Mouse (Mus musculus) limb, embryonic 10.5 days (tissue): Measurements from ENCODE around the gene Dap. TPM values are rescaled to one million over a fixed set of nuclear protein-coding genes. Genes with fewer than 3 reads are reported as not detected.

Experiments used
- DNase-seq: peaks from one replicate; pipeline ENCODE4 v3.0.0-alpha.2; 2017; ENCODE audit warnings: low spot score
- H3K27ac ChIP-seq: fragments of 300-500 bp; sonication (generic); 2 replicates; pipeline ENCODE4 v1.5.1; 2016; ENCODE audit warnings: mild to moderate bottlenecking
- H3K27me3 ChIP-seq: fragments of 300-500 bp; sonication (generic); 2 replicates; pipeline ENCODE4 v1.6.1; 2016; ENCODE audit warnings: low read depth, mild to moderate bottlenecking; ENCODE audit not compliant: poor library complexity, severe bottlenecking
- H3K36me3 ChIP-seq: fragments of 300-500 bp; sonication (generic); 2 replicates; pipeline ENCODE4 v1.6.1; 2016; ENCODE audit warnings: mild to moderate bottlenecking, moderate library complexity
- H3K4me1 ChIP-seq: fragments of 300-500 bp; sonication (generic); 2 replicates; pipeline ENCODE4 v1.6.1; 2016
- H3K4me3 ChIP-seq: fragments of 300-500 bp; sonication (generic); 2 replicates; pipeline ENCODE4 v1.5.1; 2016; ENCODE audit warnings: mild to moderate bottlenecking, moderate library complexity
- H3K9me3 ChIP-seq: fragments of 300-500 bp; sonication (generic); replicated peaks from 2 replicates; pipeline ENCODE4 v1.6.1; 2016; ENCODE audit warnings: mild to moderate bottlenecking
- WGBS: fragments of 180-500 bp; shearing (Covaris S2); methylation state at CpG from one replicate; pipeline ENCODE4 v1.1.7; 2016; 5-methylcytosine and 5-hydroxymethylcytosine counted together
- polyA plus RNA-seq: library from polyadenylated mRNA; unstranded; fragments of >200 nt; fragmentation: Nextera tagmentation; extraction: Ambion mirVana; gene quantifications from 2 replicates; pipeline ENCODE4 v1.2.1, GENCODE M21; 2016

Gene Dap
- polyA plus RNA-seq, 1 experiment from 2014 or later, result 42.8 TPM

- H3K4me3 ChIP-seq, result no peak overlapping the region
- H3K9me3 ChIP-seq, result no peaks in the 10 kb centered on the region
- no peaks in the 10 kb centered on the region for H3K36me3 ChIP-seq
- DNase-seq, result no peak
- WGBS, result 56% methylated on average over 21 of the region's 21 CpGs
- peaks cover 16% of the 10 kb centered on the region for H3K4me1 ChIP-seq
- no peak overlapping the region for H3K27ac ChIP-seq
- H3K27me3 ChIP-seq, result no peaks in the 10 kb centered on the region
Measured at GRCm38 (mm10) chr15:31258029-31258692, 34.0 kb downstream of the Dap start.

DNA sequence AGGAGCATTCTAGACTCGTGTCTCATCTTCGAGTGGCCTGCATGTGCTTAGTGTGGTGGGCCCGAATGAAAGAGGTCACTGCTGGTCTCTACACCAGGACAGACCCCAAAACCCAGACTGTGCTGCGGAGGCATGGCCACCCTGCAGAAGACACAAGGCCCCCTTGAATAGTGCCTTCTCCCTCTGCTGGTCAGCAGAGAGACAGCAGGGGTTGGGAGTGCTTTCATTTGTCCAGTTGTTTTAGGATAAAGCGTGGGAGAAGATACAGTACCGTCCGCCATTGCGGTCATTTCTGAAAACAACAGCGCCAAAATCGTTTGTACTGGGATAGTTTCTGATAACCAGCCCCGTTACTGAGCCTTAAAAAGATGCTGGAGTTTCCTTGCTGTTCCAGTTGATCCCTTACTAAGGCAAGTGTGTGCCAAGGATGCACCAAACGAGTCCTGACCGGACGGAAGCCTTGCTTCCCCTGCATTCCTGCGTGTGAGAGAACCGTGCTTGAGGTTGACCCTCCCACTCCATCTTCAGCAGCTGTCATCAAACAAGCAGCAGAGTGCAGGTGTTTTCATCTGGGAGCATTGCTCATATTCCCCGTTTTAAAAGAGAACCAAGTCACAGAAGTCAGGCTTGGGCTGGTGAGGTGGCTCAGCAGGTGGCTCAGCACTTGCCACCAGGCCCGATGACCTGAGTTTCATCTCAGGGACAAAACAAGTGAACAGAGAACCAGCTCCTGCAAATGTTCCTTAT lies 34.8 kb downstream of the Dap start:
- Histone ChIP-seq H3K4me3 (no peak overlapping the region), H3K4me1 (peaks cover 16% of the 10 kb centered on the region), H3K36me3 (no peaks in the 10 kb centered on the region), H3K27ac (no peak overlapping the region), H3K27me3 (no peaks in the 10 kb centered on the region), H3K9me3 (no peaks in the 10 kb centered on the region)
- WGBS, result 84% methylated on average over 18 of the region's 18 CpGs
- DNase-seq, result peak; percentile 42

DNA sequence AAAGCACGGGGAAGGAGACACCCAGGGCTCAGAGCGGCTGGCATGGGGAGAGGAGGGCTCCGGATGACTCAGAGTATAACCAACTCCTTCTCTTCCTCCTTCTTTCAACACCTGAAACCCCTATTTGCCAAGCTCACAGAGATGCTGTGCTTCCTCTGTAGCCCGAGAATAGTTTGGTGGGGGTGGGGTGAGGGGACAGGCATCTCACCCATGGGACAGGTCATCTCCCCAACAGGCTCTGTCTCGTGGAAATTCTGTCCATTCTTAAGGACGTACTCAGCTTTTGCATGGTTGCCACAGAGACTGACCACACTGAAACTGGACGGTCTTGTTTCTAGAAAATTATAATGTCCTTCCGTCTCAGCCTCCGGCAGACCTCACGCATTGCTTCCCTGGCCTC lies 37.0 kb downstream of the Dap start:
- DNase-seq, result no peak
- Histone ChIP-seq H3K9me3 (no peaks in the 10 kb centered on the region), H3K4me3 (no peak overlapping the region), H3K4me1 (peaks cover 16% of the 10 kb centered on the region), H3K27ac (no peak overlapping the region), H3K36me3 (no peaks in the 10 kb centered on the region), H3K27me3 (no peaks in the 10 kb centered on the region)
- WGBS, result 84% methylated on average over 10 of the region's 10 CpGs

- H3K9me3 ChIP-seq, result no peaks in the 10 kb centered on the region
- WGBS, result 70% methylated on average over 9 of the region's 9 CpGs
- no peak for DNase-seq
- no peaks in the 10 kb centered on the region for H3K36me3 ChIP-seq
- H3K4me3 ChIP-seq, result no peak overlapping the region
- H3K4me1 ChIP-seq, result peaks cover 16% of the 10 kb centered on the region
- H3K27me3 ChIP-seq, result no peaks in the 10 kb centered on the region
- H3K27ac ChIP-seq, result no peak overlapping the region
Measured at GRCm38 (mm10) chr15:31262361-31262760, 38.2 kb downstream of the Dap start.

DNA sequence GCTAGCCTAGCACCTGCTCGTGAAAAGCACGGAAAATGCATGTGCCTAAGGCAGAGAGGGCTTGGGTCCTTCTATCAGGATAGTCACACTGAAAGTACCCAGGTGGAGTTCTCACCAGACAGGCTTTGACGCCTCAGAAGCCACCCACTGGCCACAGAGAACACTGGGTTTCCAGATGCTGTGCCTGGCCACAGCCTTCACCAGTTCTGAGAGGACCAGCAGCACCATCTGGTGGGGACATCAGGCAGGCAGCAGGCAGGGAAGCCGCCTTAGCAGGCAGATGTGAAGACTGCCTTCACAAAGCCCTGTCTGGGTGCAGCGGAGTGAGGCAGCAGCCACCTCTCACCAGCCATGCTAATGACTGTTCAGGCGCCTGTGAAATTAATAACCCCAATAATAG lies 40.7 kb downstream of the Dap start:
- WGBS, result 26% methylated on average over 6 of the region's 6 CpGs
- no peak overlapping the region for H3K27ac ChIP-seq
- no peaks in the 10 kb centered on the region for H3K9me3 ChIP-seq
- no peaks in the 10 kb centered on the region for H3K36me3 ChIP-seq
- H3K27me3 ChIP-seq, result no peaks in the 10 kb centered on the region
- peak; percentile 85 for DNase-seq
- no peak overlapping the region for H3K4me3 ChIP-seq
- no peaks in the 10 kb centered on the region; the same call in 1 of the 2 replicates for H3K4me1 ChIP-seq

DNA sequence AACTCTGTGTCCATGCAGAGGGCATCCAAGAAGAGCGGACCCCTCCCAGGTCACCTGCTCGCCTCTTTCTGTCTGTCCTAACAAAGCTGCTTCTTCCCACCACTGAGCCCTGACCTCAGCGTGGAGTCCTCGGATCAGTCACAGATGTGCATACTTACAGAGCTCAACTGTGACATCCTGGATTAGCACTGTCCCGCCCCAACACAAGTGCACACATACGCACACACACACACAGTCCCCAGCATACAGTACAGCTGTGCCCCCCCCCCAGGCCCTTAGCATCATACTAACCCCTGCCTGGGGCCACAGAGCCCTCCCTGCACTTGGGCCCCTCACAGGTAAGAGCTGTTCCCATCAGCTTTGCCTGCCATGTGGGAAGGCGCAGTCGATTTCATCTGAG lies 41.3 kb downstream of the Dap start:
- Histone ChIP-seq H3K27me3 (no peaks in the 10 kb centered on the region), H3K4me3 (no peak overlapping the region), H3K36me3 (no peaks in the 10 kb centered on the region), H3K4me1 (no peaks in the 10 kb centered on the region; the same call in 1 of the 2 replicates), H3K9me3 (no peaks in the 10 kb centered on the region), H3K27ac (no peak overlapping the region)
- 91% methylated on average over 8 of the region's 8 CpGs for WGBS
- no peak for DNase-seq

GRCm38 (mm10) chr15:31265845-31266244 lies 41.7 kb downstream of the Dap start:
- 91% methylated on average over 12 of the region's 12 CpGs for WGBS
- H3K27me3 ChIP-seq, result no peaks in the 10 kb centered on the region
- no peak overlapping the region for H3K4me3 ChIP-seq
- H3K36me3 ChIP-seq, result no peaks in the 10 kb centered on the region
- no peak for DNase-seq
- no peak overlapping the region for H3K27ac ChIP-seq
- H3K9me3 ChIP-seq, result no peaks in the 10 kb centered on the region
- no peaks in the 10 kb centered on the region; the same call in 1 of the 2 replicates for H3K4me1 ChIP-seq

- DNase-seq, result no peak
- WGBS, result 89% methylated on average over 6 of the region's 6 CpGs
- no peak overlapping the region for H3K27ac ChIP-seq
- no peaks in the 10 kb centered on the region for H3K9me3 ChIP-seq
- no peaks in the 10 kb centered on the region for H3K4me1 ChIP-seq
- H3K27me3 ChIP-seq, result no peaks in the 10 kb centered on the region
- H3K36me3 ChIP-seq, result no peaks in the 10 kb centered on the region
- H3K4me3 ChIP-seq, result no peak overlapping the region
Measured at GRCm38 (mm10) chr15:31268148-31268547, 44.0 kb downstream of the Dap start.

DNA sequence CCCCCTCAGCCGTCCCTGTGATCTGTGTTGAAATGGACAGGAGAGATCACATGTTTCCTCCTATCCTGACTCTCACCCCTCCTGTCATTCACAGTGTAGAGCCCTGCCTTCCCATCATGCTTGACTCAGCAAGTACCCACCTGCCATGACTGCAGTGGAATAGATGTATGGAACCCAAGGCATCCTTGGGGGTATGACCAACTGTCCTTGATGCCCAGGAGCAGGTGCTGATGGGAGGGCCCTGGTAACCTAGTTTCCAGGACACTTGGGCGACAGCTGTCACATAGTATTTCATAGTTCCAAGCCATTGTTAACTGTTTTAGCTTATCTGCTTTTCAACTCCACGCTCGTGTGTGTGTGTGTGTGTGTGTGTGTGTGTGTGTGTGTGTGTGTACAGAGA lies 45.4 kb downstream of the Dap start:
- Histone ChIP-seq H3K27ac (no peak overlapping the region), H3K4me1 (no peaks in the 10 kb centered on the region), H3K9me3 (no peaks in the 10 kb centered on the region), H3K4me3 (no peak overlapping the region), H3K36me3 (peaks cover 3% of the 10 kb centered on the region; the same call in 1 of the 2 replicates), H3K27me3 (no peaks in the 10 kb centered on the region)
- 86% methylated on average over 4 of the region's 4 CpGs for WGBS
- no peak for DNase-seq

- no peak for DNase-seq
- whole genome bisulfite sequencing, result 87% methylated on average over 7 of the region's 7 CpGs
- Histone ChIP-seq H3K9me3 (no peaks in the 10 kb centered on the region), H3K27ac (no peak overlapping the region), H3K27me3 (no peaks in the 10 kb centered on the region), H3K4me3 (no peak overlapping the region), H3K4me1 (no peaks in the 10 kb centered on the region), H3K36me3 (peaks cover 3% of the 10 kb centered on the region; the same call in 1 of the 2 replicates)
Measured at GRCm38 (mm10) chr15:31272695-31273094, 48.6 kb downstream of the Dap start.

GRCm38 (mm10) chr15:31273509-31273908 lies 49.4 kb downstream of the Dap start:
- Histone ChIP-seq H3K27me3 (no peaks in the 10 kb centered on the region), H3K4me3 (no peak overlapping the region), H3K9me3 (no peaks in the 10 kb centered on the region), H3K4me1 (no peaks in the 10 kb centered on the region), H3K36me3 (peaks cover 3% of the 10 kb centered on the region; the same call in 1 of the 2 replicates), H3K27ac (no peak overlapping the region)
- WGBS, result 74% methylated on average over 10 of the region's 10 CpGs
- DNase-seq, result no peak

- no peak for DNase-seq
Measured at GRCm38 (mm10) chr15:31278090-31278489, 54.0 kb downstream of the Dap start.

GRCm38 (mm10) chr15:31279120-31279519 lies 55.0 kb downstream of the Dap start:
- Histone ChIP-seq H3K27ac (no peak overlapping the region), H3K4me3 (no peak overlapping the region), H3K36me3 (peaks cover under 1% of the 10 kb centered on the region; the same call in 1 of the 2 replicates), H3K27me3 (no peaks in the 10 kb centered on the region), H3K9me3 (no peaks in the 10 kb centered on the region), H3K4me1 (peaks cover 13% of the 10 kb centered on the region)
- 79% methylated on average over 2 of the region's 2 CpGs for WGBS
- no peak for DNase-seq

More at GRCm38 (mm10) chr15:31278090-31278489, 54.0 kb downstream of the Dap start:
- Histone ChIP-seq H3K27me3 (no peaks in the 10 kb centered on the region), H3K4me1 (peaks cover 13% of the 10 kb centered on the region), H3K9me3 (no peaks in the 10 kb centered on the region), H3K4me3 (no peak overlapping the region), H3K27ac (no peak overlapping the region), H3K36me3 (peaks cover 3% of the 10 kb centered on the region; the same call in 1 of the 2 replicates)
- WGBS, result 84% methylated on average over 4 of the region's 4 CpGs
